Mouse (Mus musculus): ENCODE measurements at regions not wholly inside any gene's neighbourhood (a gene's known extent, or its start where the extent isn't known, plus 50 kb on each side); places are given as distances from the start of the nearest gene placed in this dataset.
A peak's percentile ranks its signal among the peaks of the same experiment; 100 is the strongest.

- ATAC-seq (ENCODE audit: insufficient read depth) (peak; percentile 21; the same call in 1 of the 2 replicates), DNase-seq (ENCODE audit: low read depth in 3 of 3, low spot score in 3 of 3) (no peak)
- Histone ChIP-seq H3K4me1 (replicated peaks; ENCODE audit: control insufficient read depth in 2 of 2, insufficient read depth in 2 of 2, low read length in 1 of 2) (no peaks in the 10 kb centered on the region), H3K27ac (no peak overlapping the region), H3K27me3 (ENCODE audit: control insufficient read depth, insufficient read depth, low read length) (no peaks in the 10 kb centered on the region), H3K9ac (replicated peaks) (no peak overlapping the region), H3K4me3 (ENCODE audit: insufficient read depth in 1 of 2, low read depth in 2 of 2, low read length in 2 of 2) (no peak overlapping the region), H3K36me3 (replicated peaks; ENCODE audit: control insufficient read depth, insufficient read depth, low read depth) (no peaks in the 10 kb centered on the region), H3K4me2 (ENCODE audit: low read depth) (no peak overlapping the region), H3K9me3 (ENCODE audit: control insufficient read depth, low read length) (no peaks in the 10 kb centered on the region)
- no peak for TF ChIP-seq EP300 (IDR thresholded peaks at IDR 0.05; ENCODE audit: low read depth)
- TF ChIP-seq CTCF (IDR thresholded peaks at IDR 0.05; ENCODE audit: low read depth), result no peak
- 27% methylated on average over 5 of the region's 5 CpGs for WGBS (ENCODE audit: insufficient replicate concordance)
Measured at GRCm38 (mm10) chr13:106738011-106738410, 198.7 kb downstream of the Ipo11 start.

GRCm38 (mm10) chr13:106734323-106734722 is 202.4 kb downstream of the Ipo11 start:
- Histone ChIP-seq H3K4me1 (replicated peaks; ENCODE audit: control insufficient read depth in 2 of 2, insufficient read depth in 2 of 2, low read length in 1 of 2) (no peaks in the 10 kb centered on the region), H3K4me2 (ENCODE audit: low read depth) (no peak overlapping the region), H3K4me3 (ENCODE audit: insufficient read depth in 1 of 2, low read depth in 2 of 2, low read length in 2 of 2) (no peak overlapping the region), H3K27ac (no peak overlapping the region), H3K36me3 (replicated peaks; ENCODE audit: control insufficient read depth, insufficient read depth, low read depth) (no peaks in the 10 kb centered on the region), H3K9me3 (ENCODE audit: control insufficient read depth, low read length) (no peaks in the 10 kb centered on the region), H3K27me3 (ENCODE audit: control insufficient read depth, insufficient read depth, low read length) (no peaks in the 10 kb centered on the region), H3K9ac (replicated peaks) (no peak overlapping the region)
- no peak for ATAC-seq (ENCODE audit: insufficient read depth)
- no peak for DNase-seq (ENCODE audit: low read depth in 3 of 3, low spot score in 3 of 3)
- 44% methylated on average over 2 of the region's 2 CpGs for WGBS (ENCODE audit: insufficient replicate concordance)
- TF ChIP-seq EP300 (IDR thresholded peaks at IDR 0.05; ENCODE audit: low read depth), result no peak
- TF ChIP-seq CTCF (IDR thresholded peaks at IDR 0.05; ENCODE audit: low read depth), result no peak

GRCm38 (mm10) chr13:106732906-106733305 is 203.9 kb downstream of the Ipo11 start:
- H3K4me2 ChIP-seq (ENCODE audit: low read depth), result no peak overlapping the region

GRCm38 (mm10) chr13:106723315-106723714 is 213.4 kb downstream of the Ipo11 start:
- WGBS (ENCODE audit: insufficient replicate concordance), result 63% methylated on average over 1 of the region's 1 CpGs
- DNase-seq (ENCODE audit: low read depth in 3 of 3, low spot score in 3 of 3) (no peak), ATAC-seq (ENCODE audit: insufficient read depth) (no peak)
- no peak overlapping the region for H3K4me3 ChIP-seq (ENCODE audit: insufficient read depth in 1 of 2, low read depth in 2 of 2, low read length in 2 of 2)
- no peaks in the 10 kb centered on the region for H3K36me3 ChIP-seq (replicated peaks; ENCODE audit: control insufficient read depth, insufficient read depth, low read depth)
- H3K4me2 ChIP-seq (ENCODE audit: low read depth), result no peak overlapping the region
- H3K9me3 ChIP-seq (ENCODE audit: control insufficient read depth, low read length), result no peaks in the 10 kb centered on the region
- H3K9ac ChIP-seq (replicated peaks), result no peak overlapping the region
- no peaks in the 10 kb centered on the region for H3K27me3 ChIP-seq (ENCODE audit: control insufficient read depth, insufficient read depth, low read length)
- no peak overlapping the region for H3K27ac ChIP-seq
- no peaks in the 10 kb centered on the region for H3K4me1 ChIP-seq (replicated peaks; ENCODE audit: control insufficient read depth in 2 of 2, insufficient read depth in 2 of 2, low read length in 1 of 2)
- no peak for TF ChIP-seq CTCF (IDR thresholded peaks at IDR 0.05; ENCODE audit: low read depth)
- TF ChIP-seq EP300 (IDR thresholded peaks at IDR 0.05; ENCODE audit: low read depth), result no peak

More at GRCm38 (mm10) chr13:106732906-106733305, 203.9 kb downstream of the Ipo11 start:
- 65% methylated on average over 1 of the region's 1 CpGs for WGBS (ENCODE audit: insufficient replicate concordance)
- no peaks in the 10 kb centered on the region for H3K36me3 ChIP-seq (replicated peaks; ENCODE audit: control insufficient read depth, insufficient read depth, low read depth)
- H3K9ac ChIP-seq (replicated peaks), result no peak overlapping the region
- H3K27ac ChIP-seq, result no peak overlapping the region
- H3K9me3 ChIP-seq (ENCODE audit: control insufficient read depth, low read length), result no peaks in the 10 kb centered on the region
- TF ChIP-seq EP300 (IDR thresholded peaks at IDR 0.05; ENCODE audit: low read depth) (no peak), CTCF (IDR thresholded peaks at IDR 0.05; ENCODE audit: low read depth) (no peak)
- DNase-seq (ENCODE audit: low read depth in 3 of 3, low spot score in 3 of 3) (no peak), ATAC-seq (ENCODE audit: insufficient read depth) (no peak)
- H3K27me3 ChIP-seq (ENCODE audit: control insufficient read depth, insufficient read depth, low read length), result no peaks in the 10 kb centered on the region
- H3K4me1 ChIP-seq (replicated peaks; ENCODE audit: control insufficient read depth in 2 of 2, insufficient read depth in 2 of 2, low read length in 1 of 2), result no peaks in the 10 kb centered on the region
- no peak overlapping the region for H3K4me3 ChIP-seq (ENCODE audit: insufficient read depth in 1 of 2, low read depth in 2 of 2, low read length in 2 of 2)

- TF ChIP-seq CTCF (IDR thresholded peaks at IDR 0.05; ENCODE audit: low read depth), result peak; percentile 25; the same call in 1 of the 2 replicates
- no peak for TF ChIP-seq EP300 (IDR thresholded peaks at IDR 0.05; ENCODE audit: low read depth)
- Histone ChIP-seq H3K27me3 (ENCODE audit: control insufficient read depth, insufficient read depth, low read length) (no peaks in the 10 kb centered on the region), H3K9ac (replicated peaks) (no peak overlapping the region), H3K36me3 (replicated peaks; ENCODE audit: control insufficient read depth, insufficient read depth, low read depth) (no peaks in the 10 kb centered on the region), H3K4me3 (ENCODE audit: insufficient read depth in 1 of 2, low read depth in 2 of 2, low read length in 2 of 2) (no peak overlapping the region), H3K4me2 (ENCODE audit: low read depth) (no peak overlapping the region), H3K27ac (no peak overlapping the region), H3K4me1 (replicated peaks; ENCODE audit: control insufficient read depth in 2 of 2, insufficient read depth in 2 of 2, low read length in 1 of 2) (no peaks in the 10 kb centered on the region), H3K9me3 (ENCODE audit: control insufficient read depth, low read length) (no peaks in the 10 kb centered on the region)
- no peak for DNase-seq (ENCODE audit: low read depth in 3 of 3, low spot score in 3 of 3)
- no peak for ATAC-seq (ENCODE audit: insufficient read depth)
- 65% methylated on average over 1 of the region's 1 CpGs for WGBS (ENCODE audit: insufficient replicate concordance)
Measured at GRCm38 (mm10) chr13:106721167-106721566, 215.6 kb downstream of the Ipo11 start.

Data from liver, embryonic 14.5 days (tissue).